Mouse (Mus musculus) regulatory T cell (primary cell): ENCODE results near the gene Fam19a5.

ENCODE experiments used
- in situ Hi-C: fragments of 300-600 bp; cut with MboI, MseI; formaldehyde crosslinking; loops from one replicate; pipeline ENCODE4 v1.15.1; 2025; ENCODE audit warnings: high pct_unique_total_duplicates

Fam19a5 gene

GRCm38 (mm10) chr15:87543599-87544338, at the start of gene Fam19a5:
Gene Fam19a5, plus strand, starts transcription at chr15:87544299.
- in situ Hi-C loops = no loop called here

- in situ Hi-C loops = no loop called here
Observed at GRCm38 (mm10) chr15:87501737-87502136, 42.4 kb upstream of the Fam19a5 start.

- in situ Hi-C loops = no loop called here
Observed at GRCm38 (mm10) chr15:87507349-87507748, 36.8 kb upstream of the Fam19a5 start.

GRCm38 (mm10) chr15:87510886-87511285, 33.2 kb upstream of the Fam19a5 start:
- in situ Hi-C loops = no loop called here

- in situ Hi-C loops = no loop called here
Observed at GRCm38 (mm10) chr15:87518161-87518560, 25.9 kb upstream of the Fam19a5 start.

GRCm38 (mm10) chr15:87529271-87529670, 14.8 kb upstream of the Fam19a5 start:
- in situ Hi-C loops = no loop called here

- in situ Hi-C loops = no loop called here
Observed at GRCm38 (mm10) chr15:87541656-87542055, 2.4 kb upstream of the Fam19a5 start.

GRCm38 (mm10) chr15:87544401-87545129, 466 bp downstream of the Fam19a5 start:
- in situ Hi-C loops = no loop called here

- in situ Hi-C loops = no loop called here
Observed at GRCm38 (mm10) chr15:87545130-87545642, 1.1 kb downstream of the Fam19a5 start.

GRCm38 (mm10) chr15:87545731-87546360, 1.7 kb downstream of the Fam19a5 start:
- in situ Hi-C loops = no loop called here

GRCm38 (mm10) chr15:87547022-87547421, 2.9 kb downstream of the Fam19a5 start:
- in situ Hi-C loops = no loop called here

- in situ Hi-C loops = no loop called here
Observed at GRCm38 (mm10) chr15:87549724-87550123, 5.6 kb downstream of the Fam19a5 start.

- in situ Hi-C loops = no loop called here
Observed at GRCm38 (mm10) chr15:87550756-87551155, 6.7 kb downstream of the Fam19a5 start.

GRCm38 (mm10) chr15:87551556-87551955, 7.5 kb downstream of the Fam19a5 start:
- in situ Hi-C loops = no loop called here

GRCm38 (mm10) chr15:87555811-87556210, 11.7 kb downstream of the Fam19a5 start:
- in situ Hi-C loops = no loop called here

GRCm38 (mm10) chr15:87564331-87564730, 20.2 kb downstream of the Fam19a5 start:
- in situ Hi-C loops = no loop called here

GRCm38 (mm10) chr15:87566040-87566929, 22.2 kb downstream of the Fam19a5 start:
- in situ Hi-C loops = no loop called here

GRCm38 (mm10) chr15:87570182-87570581, 26.1 kb downstream of the Fam19a5 start:
- in situ Hi-C loops = no loop called here

- in situ Hi-C loops = no loop called here
Observed at GRCm38 (mm10) chr15:87579861-87580260, 35.8 kb downstream of the Fam19a5 start.

- in situ Hi-C loops = no loop called here
Observed at GRCm38 (mm10) chr15:87583921-87584621, 40.0 kb downstream of the Fam19a5 start.

GRCm38 (mm10) chr15:87590975-87591374, 46.9 kb downstream of the Fam19a5 start:
- in situ Hi-C loops = no loop called here
